10 mouse cellular contexts compared by ENCODE assay signal in the genomic region with DNA sequence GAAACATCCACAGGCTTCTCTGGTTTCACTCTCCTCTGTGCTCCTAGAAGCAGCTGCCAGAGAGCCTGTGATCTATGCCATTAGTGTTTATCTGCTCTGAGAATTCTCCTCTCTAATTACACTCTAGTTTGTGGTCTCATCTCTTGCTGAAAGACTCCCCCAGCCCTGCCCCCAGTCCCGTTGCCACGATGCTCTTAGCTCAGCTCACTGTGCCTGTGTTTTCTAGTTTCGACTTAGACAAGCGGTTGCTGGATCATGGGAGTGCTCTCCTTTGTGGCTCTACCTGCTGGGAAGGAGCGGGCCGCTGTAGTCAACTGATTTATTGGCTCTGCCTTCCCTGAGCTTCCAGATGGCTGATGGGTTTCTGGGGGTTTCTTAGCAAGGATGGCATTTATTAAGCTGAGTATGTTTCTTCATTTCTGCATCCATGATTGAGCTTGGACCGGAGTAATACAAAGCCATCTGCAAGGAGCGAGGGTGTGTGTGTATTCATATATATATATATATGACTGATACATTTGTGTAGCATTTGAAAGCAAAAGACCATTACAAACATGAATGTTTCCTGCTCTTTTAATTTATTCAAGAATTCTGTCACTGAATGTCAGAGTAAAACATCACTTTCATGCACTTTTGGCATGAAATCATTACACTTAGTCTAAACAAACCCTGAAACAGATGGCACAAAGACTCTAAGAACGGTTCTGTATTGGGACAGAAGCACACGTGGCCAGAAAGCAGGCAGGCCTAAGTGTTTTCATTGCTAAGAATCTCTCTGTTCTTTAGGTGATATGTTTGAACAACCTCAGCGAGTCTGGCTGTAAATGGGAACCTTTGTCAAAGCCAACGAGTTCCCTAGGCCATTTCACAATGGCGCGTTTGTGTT. TPM values are rescaled to one million over a fixed set of nuclear protein-coding genes. Genes with fewer than 3 reads are reported as not detected.
DNase-seq lines count a peak whose midpoint lies in the region; ATAC-seq and TF ChIP-seq lines count a peak whose summit lies in the region.
"Had no signal": no experiment of that assay in that cellular context is flagged by ENCODE, and none has a peak within 500 bp of the region (broad histone marks: within the 10 kb centered on the region; RNA-seq: fewer than 3 reads in every experiment).

No protein-coding gene starts in this region.

- no peaks in the 10 kb centered on the region for H3K36me3 ChIP-seq in heart, embryonic 13.5 days
- no peaks in the 10 kb centered on the region for H3K36me3 ChIP-seq in embryonic facial prominence, embryonic 10.5 days (replicated peaks)
- H3K36me3 ChIP-seq in hindbrain, postnatal 0 days (ENCODE audit: insufficient read depth, low read length) = no peaks in the 10 kb centered on the region
- no peaks in the 10 kb centered on the region for H3K36me3 ChIP-seq in midbrain, postnatal 0 days (ENCODE audit: insufficient read depth, low read length)

- H3K9ac ChIP-seq in heart, embryonic 13.5 days = peak overlapping the region; percentile 12; the same call in 1 of the 2 replicates
- H3K9ac ChIP-seq in hindbrain, postnatal 0 days (replicated peaks; ENCODE audit: low read length) = no peak overlapping the region
- no peak overlapping the region for H3K9ac ChIP-seq in midbrain, postnatal 0 days (replicated peaks; ENCODE audit: low read length, poor library complexity, severe bottlenecking)

- intact Hi-C loops in heart, postnatal 14 days (cut with DNase I) = no loop called here

- no peak for TF ChIP-seq CTCF in hindbrain, postnatal 0 days (IDR thresholded peaks at IDR 0.05; ENCODE audit: low read depth)
- TF ChIP-seq CTCF in midbrain, postnatal 0 days (IDR thresholded peaks at IDR 0.05) = no peak

- peaks cover 26% of the 10 kb centered on the region for H3K4me1 ChIP-seq in heart, embryonic 13.5 days
- peaks cover 15% of the 10 kb centered on the region for H3K4me1 ChIP-seq in embryonic facial prominence, embryonic 10.5 days
- H3K4me1 ChIP-seq in hindbrain, postnatal 0 days (ENCODE audit: insufficient read depth, low read length) = no peaks in the 10 kb centered on the region
- no peaks in the 10 kb centered on the region for H3K4me1 ChIP-seq in midbrain, postnatal 0 days (ENCODE audit: insufficient read depth, low read length)

- H3K27me3 ChIP-seq in heart, embryonic 13.5 days (replicated peaks) = no peaks in the 10 kb centered on the region
- no peaks in the 10 kb centered on the region for H3K27me3 ChIP-seq in embryonic facial prominence, embryonic 10.5 days (replicated peaks; ENCODE audit: low read depth, poor library complexity, severe bottlenecking)
- H3K27me3 ChIP-seq in hindbrain, postnatal 0 days (ENCODE audit: insufficient read depth, low read length) = no peaks in the 10 kb centered on the region
- H3K27me3 ChIP-seq in midbrain, postnatal 0 days (ENCODE audit: insufficient read depth, low read length) = no peaks in the 10 kb centered on the region

- WGBS in heart, embryonic 13.5 days = 49% methylated on average over 14 of the region's 14 CpGs
- WGBS in embryonic facial prominence, embryonic 10.5 days = 43% methylated on average over 14 of the region's 14 CpGs
- WGBS in hindbrain, postnatal 0 days = 35% methylated on average over 14 of the region's 14 CpGs
- 60% methylated on average over 14 of the region's 14 CpGs for WGBS in midbrain, postnatal 0 days

- ATAC-seq in heart, embryonic 13.5 days (ENCODE audit: extremely low read depth, insufficient number of reproducible peaks, low FRiP score, low TSS enrichment) = no peak
- peak; percentile 69 for ATAC-seq in hindbrain, postnatal 0 days
- ATAC-seq in midbrain, postnatal 0 days (ENCODE audit: low FRiP score) = no peak

- no peak overlapping the region for H3K27ac ChIP-seq in heart, embryonic 13.5 days (replicated peaks)
- peak overlapping the region; percentile 61 for H3K27ac ChIP-seq in embryonic facial prominence, embryonic 10.5 days (replicated peaks)
- H3K27ac ChIP-seq in hindbrain, postnatal 0 days = peak overlapping the region; percentile 59; the same call in 1 of the 2 replicates
- no peak overlapping the region; the same call in 1 of the 2 replicates for H3K27ac ChIP-seq in midbrain, postnatal 0 days (ENCODE audit: low read depth, low read length)

- peak overlapping the region; percentile 10; the same call in 1 of the 2 replicates for H3K4me2 ChIP-seq in heart, embryonic 13.5 days
- peak overlapping the region; percentile 10; the same call in 1 of the 2 replicates for H3K4me2 ChIP-seq in hindbrain, postnatal 0 days (ENCODE audit: low read depth, low read length)
- no peak overlapping the region for H3K4me2 ChIP-seq in midbrain, postnatal 0 days (ENCODE audit: low read depth, low read length, poor library complexity, severe bottlenecking)

- no peak for DNase-seq in heart, postnatal 14 days
- DNase-seq in embryonic facial prominence, embryonic 10.5 days (ENCODE audit: low spot score) = peak; percentile 27
- DNase-seq in hindbrain, postnatal 0 days (ENCODE audit: low spot score) = peak; percentile 46
- peak; percentile 54 for DNase-seq in midbrain, postnatal 0 days (ENCODE audit: low spot score)
- DNase-seq in yolk sac, embryonic 10.5 days (ENCODE audit: low spot score) = no peak
- no peak for DNase-seq in adrenal gland, adult 18-20 months (ENCODE audit: low spot score in 2 of 2)
- no peak for DNase-seq in thymus, postnatal 4 days
- DNase-seq: heart, adult 18-20 months; spleen, adult 18-20 months had no signal

- no peak overlapping the region for H3K4me3 ChIP-seq in heart, embryonic 13.5 days
- no peak overlapping the region for H3K4me3 ChIP-seq in embryonic facial prominence, embryonic 10.5 days
- H3K4me3 ChIP-seq in hindbrain, postnatal 0 days (ENCODE audit: low read length) = no peak overlapping the region
- no peak overlapping the region for H3K4me3 ChIP-seq in midbrain, postnatal 0 days (ENCODE audit: low read depth, low read length)

- H3K9me3 ChIP-seq in heart, embryonic 13.5 days = no peaks in the 10 kb centered on the region
- H3K9me3 ChIP-seq in embryonic facial prominence, embryonic 10.5 days = no peaks in the 10 kb centered on the region
- H3K9me3 ChIP-seq in hindbrain, postnatal 0 days (ENCODE audit: low read length) = no peaks in the 10 kb centered on the region
- no peaks in the 10 kb centered on the region for H3K9me3 ChIP-seq in midbrain, postnatal 0 days (ENCODE audit: low read length)

RNA-seq across cellular contexts. Expression of a gene that starts 23.7 kb away (rescaled TPM):
- 98.7 and 108 TPM in 2 replicates for polyA plus RNA-seq in heart, embryonic 13.5 days (2015; fragmentation: Nextera tagmentation; extraction: Ambion mirVana)
- 10 to 100 TPM; 21.8 to 24.1 TPM for total RNA-seq in heart, postnatal 14 days (2021)
- polyA plus RNA-seq in embryonic facial prominence, embryonic 10.5 days (2016; fragmentation: Nextera tagmentation; extraction: Ambion mirVana) = 362 and 367 TPM in 2 replicates
- 322 and 324 TPM in 2 replicates for total RNA-seq in hindbrain, postnatal 0 days (2014; rRNA removed)
- polyA plus RNA-seq in hindbrain, postnatal 0 days (2015; fragmentation: Nextera tagmentation; extraction: Ambion mirVana) = 258 and 286 TPM in 2 replicates
- total RNA-seq in midbrain, postnatal 0 days (2014; rRNA removed) = 609 and 613 TPM in 2 replicates
- polyA plus RNA-seq in midbrain, postnatal 0 days (2015; fragmentation: Nextera tagmentation; extraction: Ambion mirVana) = 326 TPM in 2 replicates
- total RNA-seq in adrenal gland, adult 18-20 months (2021) = 10 to 100 TPM; 19.6 to 27.0 TPM

Comparison
In these comparisons a context has a peak if more than half of its experiments do, and no peak if none do; other contexts are left out.
1. H3K27ac ChIP-seq: peak in embryonic facial prominence, embryonic 10.5 days (single experiment) and hindbrain, postnatal 0 days (single experiment); none in heart, embryonic 13.5 days (single experiment) and midbrain, postnatal 0 days (single experiment).
2. DNase-seq: peak in embryonic facial prominence, embryonic 10.5 days (single experiment), hindbrain, postnatal 0 days (single experiment) and midbrain, postnatal 0 days (single experiment); none in heart, postnatal 14 days (0 of 2), yolk sac, embryonic 10.5 days (single experiment), adrenal gland, adult 18-20 months (0 of 2) and thymus, postnatal 4 days (single experiment).
3. RNA of a gene that starts 23.7 kb away (total RNA-seq): 609 to 613 TPM in midbrain, postnatal 0 days and 322 to 324 TPM in hindbrain, postnatal 0 days; 19.6 to 27.0 TPM in adrenal gland, adult 18-20 months and 21.8 to 24.1 TPM in heart, postnatal 14 days; every median in the first group is over 10 times any median in the second.